Mouse (Mus musculus) heart, adult 2 months (tissue): ENCODE measurements at regions not wholly inside any gene's neighbourhood (a gene's known extent, or its start where the extent isn't known, plus 50 kb on each side); places are given as distances from the start of the nearest gene placed in this dataset.

Experiments used
- CTCF ChIP-seq: fragments of 200-600 bp; IDR thresholded peaks from 2 replicates; pipeline ENCODE4 v1.8.1; 2022; ENCODE audit warnings: antibody characterized with exemption, mild to moderate bottlenecking, moderate library complexity
- EP300 ChIP-seq: fragments of 200-500 bp; IDR thresholded peaks from 2 replicates; pipeline ENCODE4 v1.6.1; 2011; ENCODE audit warnings: low read depth, low read length, control low read depth; ENCODE audit not compliant: insufficient read depth
- POLR2A ChIP-seq: fragments of 200-500 bp; IDR thresholded peaks from 2 replicates; pipeline ENCODE4 v1.6.1; 2011; ENCODE audit warnings: mild to moderate bottlenecking, low read depth, low read length, control low read depth; ENCODE audit not compliant: insufficient read depth

- TF ChIP-seq POLR2A (no peak), CTCF (no peak), EP300 (no peak)
Observed at GRCm38 (mm10) chr16:70213861-70214597, 99.7 kb upstream of the Gbe1 start.
